In the genomic region with DNA sequence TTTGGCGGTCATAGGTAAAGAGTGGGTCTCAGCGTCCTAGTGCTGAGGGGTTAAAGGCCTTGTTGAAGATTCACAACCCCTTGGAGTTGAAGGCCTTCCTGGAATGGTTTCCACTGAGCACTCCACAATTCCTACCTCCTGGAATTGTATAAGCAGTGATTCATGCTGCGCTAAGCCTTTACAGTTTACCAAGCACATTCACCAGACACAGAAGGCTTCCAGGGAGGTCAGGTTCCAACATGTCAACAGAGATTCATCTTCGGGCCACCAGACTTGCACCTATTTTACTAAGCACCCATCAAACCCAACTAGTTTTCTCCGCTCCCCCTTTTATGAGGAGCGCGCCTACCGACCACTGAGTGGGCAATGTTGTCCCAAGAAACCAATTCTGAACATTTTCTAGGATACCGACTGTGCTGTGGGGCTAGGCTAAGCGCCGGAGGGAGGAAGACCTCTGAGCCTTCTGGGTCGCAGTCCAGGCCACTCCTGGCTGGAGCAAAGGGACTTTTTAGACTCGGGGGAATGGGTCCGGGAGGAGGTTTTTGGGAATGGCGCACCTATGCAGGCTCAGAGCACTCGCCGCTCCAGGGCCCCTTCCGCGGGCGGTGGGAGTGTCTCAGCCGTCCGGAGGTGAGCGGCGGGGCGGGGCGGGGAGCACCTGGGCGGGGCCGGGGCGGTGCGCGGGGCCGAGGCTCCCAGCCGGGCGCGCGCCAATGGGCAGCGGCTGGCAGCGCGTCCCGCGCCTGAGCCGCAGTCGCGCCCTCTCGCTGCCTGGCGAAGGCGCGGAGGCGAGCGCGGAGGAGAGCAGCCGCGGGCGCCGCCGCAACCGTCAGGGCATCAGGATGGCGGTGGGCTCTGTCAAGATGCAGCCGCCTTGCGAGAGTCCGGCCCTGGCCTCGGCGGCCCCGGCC, we compare ENCODE assay signal across 8 mouse cellular contexts. TPM values are rescaled to one million over a fixed set of nuclear protein-coding genes. Genes with fewer than 3 reads are reported as not detected.
DNase-seq lines count a peak whose midpoint lies in the region; ATAC-seq lines count a peak whose summit lies in the region.

No protein-coding gene starts in this region.

- no peaks in the 10 kb centered on the region; the same call in 1 of the 2 replicates for H3K9me3 ChIP-seq in forebrain, embryonic 13.5 days (replicated peaks)
- H3K9me3 ChIP-seq in hindbrain, embryonic 15.5 days: no peaks in the 10 kb centered on the region
- no peaks in the 10 kb centered on the region for H3K9me3 ChIP-seq in limb, embryonic 12.5 days
- no peaks in the 10 kb centered on the region for H3K9me3 ChIP-seq in midbrain, embryonic 12.5 days
- H3K9me3 ChIP-seq in stomach, embryonic 16.5 days (replicated peaks; ENCODE audit: control insufficient read depth, low read length): no peaks in the 10 kb centered on the region

- H3K27me3 ChIP-seq in forebrain, embryonic 13.5 days: peaks cover 49% of the 10 kb centered on the region
- H3K27me3 ChIP-seq in hindbrain, embryonic 15.5 days: peaks cover 18% of the 10 kb centered on the region
- peaks cover 41% of the 10 kb centered on the region for H3K27me3 ChIP-seq in limb, embryonic 12.5 days
- H3K27me3 ChIP-seq in midbrain, embryonic 12.5 days: peaks cover 37% of the 10 kb centered on the region
- H3K27me3 ChIP-seq in stomach, embryonic 16.5 days (ENCODE audit: control insufficient read depth, insufficient read depth, low read length): peaks cover 4% of the 10 kb centered on the region; the same call in 1 of the 2 replicates

- peaks cover 11% of the 10 kb centered on the region for H3K4me1 ChIP-seq in forebrain, embryonic 13.5 days
- peaks cover 11% of the 10 kb centered on the region for H3K4me1 ChIP-seq in hindbrain, embryonic 15.5 days (replicated peaks)
- H3K4me1 ChIP-seq in limb, embryonic 12.5 days (replicated peaks): peaks cover 7% of the 10 kb centered on the region
- peaks cover 12% of the 10 kb centered on the region for H3K4me1 ChIP-seq in midbrain, embryonic 12.5 days
- H3K4me1 ChIP-seq in stomach, embryonic 16.5 days (ENCODE audit: control insufficient read depth, insufficient read depth, low read length): peaks cover 6% of the 10 kb centered on the region

- 3% methylated on average over 43 of the region's 64 CpGs for WGBS in forebrain, embryonic 13.5 days
- 4% methylated on average over 43 of the region's 64 CpGs for WGBS in hindbrain, embryonic 15.5 days
- WGBS in limb, embryonic 12.5 days: 3% methylated on average over 57 of the region's 64 CpGs
- WGBS in midbrain, embryonic 12.5 days: 1% methylated on average over 54 of the region's 64 CpGs
- 5% methylated on average over 57 of the region's 64 CpGs for WGBS in stomach, embryonic 16.5 days

- H3K4me3 ChIP-seq in forebrain, embryonic 13.5 days: peak overlapping the region; percentile 72
- H3K4me3 ChIP-seq in hindbrain, embryonic 15.5 days: peak overlapping the region; percentile 68
- H3K4me3 ChIP-seq in limb, embryonic 12.5 days (replicated peaks): peak overlapping the region; percentile 70
- peak overlapping the region; percentile 67 for H3K4me3 ChIP-seq in midbrain, embryonic 12.5 days
- peak overlapping the region; percentile 64 for H3K4me3 ChIP-seq in stomach, embryonic 16.5 days (replicated peaks; ENCODE audit: low read length)

- H3K9ac ChIP-seq in forebrain, embryonic 13.5 days: peak overlapping the region; percentile 71
- peak overlapping the region; percentile 54 for H3K9ac ChIP-seq in hindbrain, embryonic 15.5 days
- peak overlapping the region; percentile 70 for H3K9ac ChIP-seq in limb, embryonic 12.5 days (replicated peaks)
- peak overlapping the region; percentile 52 for H3K9ac ChIP-seq in midbrain, embryonic 12.5 days (replicated peaks)
- H3K9ac ChIP-seq in stomach, embryonic 16.5 days (ENCODE audit: low read length): peak overlapping the region; percentile 81

- peak overlapping the region; percentile 95 for H3K4me2 ChIP-seq in forebrain, embryonic 13.5 days
- peak overlapping the region; percentile 86 for H3K4me2 ChIP-seq in hindbrain, embryonic 15.5 days
- peak overlapping the region; percentile 98 for H3K4me2 ChIP-seq in limb, embryonic 12.5 days
- H3K4me2 ChIP-seq in midbrain, embryonic 12.5 days (replicated peaks): peak overlapping the region; percentile 97
- H3K4me2 ChIP-seq in stomach, embryonic 16.5 days (ENCODE audit: low read depth, low read length): peak overlapping the region; percentile 90

- peak; percentile 85 for ATAC-seq in forebrain, embryonic 13.5 days
- ATAC-seq in hindbrain, embryonic 15.5 days (ENCODE audit: low FRiP score, low read depth): peak; percentile 83
- peak; percentile 81 for ATAC-seq in limb, embryonic 12.5 days (ENCODE audit: insufficient number of reproducible peaks, insufficient read depth, low FRiP score, low TSS enrichment, low read depth)
- ATAC-seq in midbrain, embryonic 12.5 days (ENCODE audit: low FRiP score, low read depth): peak; percentile 77
- ATAC-seq in stomach, embryonic 16.5 days (ENCODE audit: insufficient read depth, low FRiP score): peak; percentile 91

- no peak overlapping the region for H3K27ac ChIP-seq in forebrain, embryonic 13.5 days
- H3K27ac ChIP-seq in hindbrain, embryonic 15.5 days (replicated peaks): peak overlapping the region; percentile 35; the same call in 1 of the 2 replicates
- H3K27ac ChIP-seq in limb, embryonic 12.5 days: no peak overlapping the region
- no peak overlapping the region; the same call in 1 of the 2 replicates for H3K27ac ChIP-seq in midbrain, embryonic 12.5 days (replicated peaks)
- H3K27ac ChIP-seq in stomach, embryonic 16.5 days (ENCODE audit: low read length): peak overlapping the region; percentile 86

- peak; percentile 11 to 47 for DNase-seq in cerebellum, adult 18-20 months
- DNase-seq in cerebellum, postnatal 4 days (ENCODE audit: low spot score in 2 of 2): no peak
- peak; percentile 69 for DNase-seq in adrenal gland, postnatal 25 days

- no peaks in the 10 kb centered on the region for H3K36me3 ChIP-seq in forebrain, embryonic 13.5 days (ENCODE audit: poor library complexity, severe bottlenecking)
- no peaks in the 10 kb centered on the region for H3K36me3 ChIP-seq in hindbrain, embryonic 15.5 days
- H3K36me3 ChIP-seq in limb, embryonic 12.5 days: no peaks in the 10 kb centered on the region
- no peaks in the 10 kb centered on the region for H3K36me3 ChIP-seq in midbrain, embryonic 12.5 days
- no peaks in the 10 kb centered on the region for H3K36me3 ChIP-seq in stomach, embryonic 16.5 days (ENCODE audit: control insufficient read depth, insufficient read depth, low read length)

RNA-seq across cellular contexts. Expression of a gene that starts 17.2 kb away (rescaled TPM):
- total RNA-seq in adrenal gland, postnatal 25 days (2021): 31.3 and 41.8 TPM in 2 replicates
- polyA plus RNA-seq in forebrain, embryonic 13.5 days (2015; fragmentation: Nextera tagmentation; extraction: Ambion mirVana): 18.5 and 19.8 TPM in 2 replicates
- polyA plus RNA-seq in hindbrain, embryonic 15.5 days (2015; fragmentation: Nextera tagmentation; extraction: Ambion mirVana): 34.9 and 36.7 TPM in 2 replicates
- 7.0 and 8.0 TPM in 2 replicates for polyA plus RNA-seq in limb, embryonic 12.5 days (2016; fragmentation: Nextera tagmentation; extraction: Ambion mirVana)
- 25.9 and 27.0 TPM in 2 replicates for polyA plus RNA-seq in midbrain, embryonic 12.5 days (2016; fragmentation: Nextera tagmentation; extraction: Ambion mirVana)
- 8.3 and 8.6 TPM in 2 replicates for polyA plus RNA-seq in stomach, embryonic 16.5 days (2015; fragmentation: Nextera tagmentation; extraction: Ambion mirVana)

Comparison
In these comparisons a context has a peak if more than half of its experiments do, and no peak if none do; other contexts are left out.
1. DNase-seq: peak in cerebellum, adult 18-20 months (2 of 2) and adrenal gland, postnatal 25 days (single experiment); none in cerebellum, postnatal 4 days (0 of 2).
2. H3K27ac ChIP-seq: peak in hindbrain, embryonic 15.5 days (single experiment) and stomach, embryonic 16.5 days (single experiment); none in forebrain, embryonic 13.5 days (single experiment), limb, embryonic 12.5 days (single experiment) and midbrain, embryonic 12.5 days (single experiment).
3. Peak in every context shown above with its lines, with median percentiles within 50 percentile points of each other: ATAC-seq, H3K4me2 ChIP-seq, H3K4me3 ChIP-seq and H3K9ac ChIP-seq.